Mouse (Mus musculus): Measurements from ENCODE around the gene Foxp1.

- TF ChIP-seq TCF12 (IDR thresholded peaks at IDR 0.05; ENCODE audit: low read depth, low read length): 0 out of 2 replicates have a peak, but pooled peaks have one; percentile 22
- TF ChIP-seq CTCF (IDR thresholded peaks at IDR 0.05 in 2 of 3, conservative IDR thresholded peaks at IDR 0.05 in 1 of 3; ENCODE audit: control insufficient read depth in 1 of 3, insufficient read depth in 1 of 3, low read depth in 2 of 3, low read length in 3 of 3, poor library complexity in 1 of 3, severe bottlenecking in 1 of 3): no peak
Measured at GRCm38 (mm10) chr6:99403755-99404390, 118.6 kb downstream of the Foxp1 start.

Measured in MEL (cell line).